Mouse (Mus musculus) ovary, adult 18-20 months (tissue): ENCODE measurements around the gene Skida1.

Experiments
- DNase-seq: peaks from one replicate; pipeline ENCODE4 v3.0.0; 2022; ENCODE audit warnings: low spot score, mixed read lengths

Skida1 gene

DNA sequence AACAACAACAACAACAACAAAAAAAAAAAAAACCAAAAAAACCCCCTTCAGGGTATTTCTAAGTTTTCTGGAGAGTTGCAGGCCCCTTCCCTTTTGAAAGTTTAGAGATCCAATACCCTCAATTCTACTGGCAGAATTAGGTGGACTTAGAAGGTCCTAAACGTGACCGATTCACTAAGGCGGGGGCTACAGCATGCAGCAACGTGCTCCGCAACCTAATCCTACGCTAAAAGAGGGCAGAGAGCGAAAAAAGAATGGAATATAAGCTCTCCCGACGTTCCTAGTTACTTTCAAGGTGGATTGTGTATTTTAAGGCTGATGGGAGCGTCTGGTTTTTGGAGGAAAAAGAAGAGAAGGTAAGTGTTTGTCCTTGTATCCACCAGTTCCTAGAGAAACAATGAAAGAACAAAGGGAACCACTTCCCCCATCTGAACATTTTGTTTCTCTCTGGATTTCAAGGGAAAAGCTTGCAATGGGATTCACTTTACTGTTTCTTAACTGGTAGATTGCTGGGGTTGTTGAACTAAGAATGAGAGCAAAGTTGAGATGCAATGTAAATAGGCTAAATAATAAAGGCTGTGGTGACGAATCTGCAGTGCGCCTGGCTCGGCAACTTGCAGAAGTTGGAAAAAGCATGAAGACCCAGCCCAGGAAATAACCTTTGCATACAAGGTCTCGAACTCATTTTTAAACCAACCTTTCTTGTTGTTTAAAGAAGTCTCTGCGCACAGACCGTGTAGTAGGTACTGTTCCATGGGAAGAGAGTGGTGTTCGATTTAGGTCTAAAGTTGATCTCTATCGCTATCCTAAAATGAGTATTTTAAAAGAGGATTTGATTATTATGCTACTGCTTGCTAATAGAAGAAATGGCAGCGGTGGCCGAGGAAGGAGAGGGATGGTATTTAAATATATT, 6.4 kb upstream of the Skida1 start, which contains the start of gene Mllt10:
Gene Mllt10 (plus strand): TSS at position 222 of the 913 bp plus-strand sequence.
- no peak for DNase-seq

DNA sequence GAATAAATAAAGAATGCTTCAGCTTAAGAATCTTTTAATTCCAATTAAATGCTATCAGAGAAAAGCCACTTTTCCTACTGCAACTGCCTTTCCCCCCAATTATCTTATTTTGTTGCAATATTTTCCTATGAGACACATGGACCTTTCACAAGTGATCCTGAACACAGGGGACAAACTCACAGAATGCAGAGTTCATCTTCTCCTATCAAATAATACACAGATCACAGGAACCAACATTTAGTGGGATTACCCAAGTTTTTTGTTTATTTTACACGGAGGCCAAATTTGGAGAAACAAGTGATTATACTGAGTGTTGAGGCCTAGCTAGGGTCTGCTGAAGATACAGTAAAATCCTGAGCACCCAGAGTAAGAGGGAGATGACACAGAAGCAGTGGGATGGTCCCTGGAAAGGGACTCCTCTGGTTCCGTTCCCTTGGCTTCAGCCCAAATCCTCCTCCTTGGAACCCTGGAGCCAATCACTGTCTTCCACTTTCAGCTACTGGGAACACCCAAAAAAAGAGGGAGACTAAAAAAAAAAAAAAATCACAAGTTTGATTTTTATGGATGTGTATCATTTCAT, 5.2 kb upstream of the Skida1 start:
- peak; percentile 67 for DNase-seq

DNA sequence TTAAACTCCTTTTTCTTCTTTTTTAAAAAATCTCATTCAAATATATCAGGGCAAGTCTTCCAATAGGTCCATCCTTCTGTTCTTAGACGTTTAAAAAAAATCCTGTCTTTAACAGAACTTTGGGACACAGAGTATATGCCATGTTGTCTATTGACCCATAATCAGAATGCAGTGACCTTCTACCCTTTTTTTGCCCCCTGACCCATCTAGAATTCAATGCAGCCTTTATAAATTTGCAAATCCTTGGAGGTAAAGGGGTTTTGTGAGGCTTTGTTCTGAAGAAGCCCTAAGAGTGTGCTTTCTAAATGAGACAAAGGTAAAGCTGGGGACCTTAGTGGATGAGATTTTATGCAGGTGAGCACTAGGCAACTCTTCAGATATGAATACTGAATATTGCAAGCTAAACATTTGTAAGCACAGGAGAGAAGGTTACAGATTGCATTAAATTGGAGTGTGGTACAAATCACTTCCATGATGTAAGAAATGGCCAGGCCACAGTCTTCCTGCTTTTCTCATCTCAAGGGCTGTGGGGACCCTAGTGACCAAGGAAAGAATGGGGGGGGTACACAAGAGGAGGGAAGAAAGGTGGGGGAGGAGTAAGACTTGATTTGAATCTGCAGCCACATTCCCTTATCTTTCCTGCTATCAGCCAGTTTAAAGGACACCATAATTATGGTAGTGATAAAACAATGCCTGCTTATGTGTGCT, 4.5 kb upstream of the Skida1 start:
- DNase-seq: no peak

DNA sequence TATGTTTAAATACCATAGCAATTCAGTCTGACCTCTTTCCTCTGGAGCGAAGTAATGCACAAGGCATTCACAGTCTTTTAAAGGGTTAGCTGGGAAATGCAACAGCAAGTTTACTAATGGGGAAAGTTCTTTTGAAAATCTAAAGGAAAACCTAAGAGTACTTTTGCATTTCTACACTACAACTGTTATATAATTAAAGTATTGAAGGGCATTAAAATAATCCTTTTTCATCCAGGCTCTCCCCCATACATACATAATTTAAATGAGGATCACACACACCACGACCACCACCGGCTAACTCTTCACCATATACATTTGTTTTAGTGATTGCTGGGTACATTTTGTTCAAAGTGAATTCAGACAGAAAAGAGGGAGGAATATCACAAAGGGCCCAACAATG, 3.7 kb upstream of the Skida1 start:
- no peak for DNase-seq

DNA sequence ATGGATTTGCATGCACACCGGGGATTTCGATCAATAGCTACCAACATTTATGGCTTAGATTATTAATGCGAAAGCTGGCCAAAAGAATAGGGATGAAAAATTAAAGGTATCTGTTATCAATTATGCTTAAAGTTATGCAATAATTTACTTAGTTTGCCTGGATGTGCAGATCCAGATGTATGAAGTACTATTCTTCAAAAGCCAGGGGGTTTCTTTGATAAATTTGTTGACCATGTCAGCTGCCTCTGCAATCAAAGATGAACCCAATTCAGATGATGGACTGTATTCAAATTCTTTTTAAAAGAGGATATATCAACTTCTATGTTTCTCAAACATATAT, 3.0 kb upstream of the Skida1 start:
- no peak for DNase-seq

DNA sequence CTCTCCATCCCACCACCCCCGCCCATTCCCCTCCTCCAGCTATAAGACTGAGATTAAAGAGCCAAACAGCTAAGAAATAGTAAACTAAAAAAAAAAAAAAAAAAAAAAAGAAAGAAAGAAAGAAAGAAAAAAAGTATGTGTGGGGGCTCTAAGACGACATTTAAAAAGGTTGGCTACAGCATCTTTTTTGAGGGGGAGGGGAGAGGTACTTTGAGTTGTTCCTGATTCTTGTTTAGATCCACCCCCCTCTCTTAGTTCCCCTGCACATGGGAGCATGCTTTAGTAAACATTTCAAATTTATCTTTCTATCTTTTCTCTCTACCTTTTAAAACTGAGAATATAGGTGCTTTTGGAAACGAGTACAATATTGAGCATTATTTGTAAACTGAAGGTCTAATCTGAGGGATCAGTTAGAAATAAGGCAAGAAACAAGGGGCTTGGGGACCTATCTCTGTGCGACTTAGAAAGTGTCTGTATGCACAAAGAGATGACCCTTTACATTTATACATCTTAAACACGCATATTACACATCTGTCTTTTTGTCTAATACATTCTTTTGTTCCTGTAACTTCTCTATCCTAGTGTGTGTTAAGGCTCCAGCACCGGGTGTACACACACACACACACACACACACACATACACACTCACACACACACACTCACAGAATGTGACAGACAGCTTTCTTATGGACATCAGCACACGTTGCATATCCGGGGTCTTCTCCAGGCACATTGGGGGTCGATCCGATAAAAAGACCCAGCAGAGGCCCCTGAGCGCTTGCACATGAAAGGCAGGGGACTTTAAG, 2.4 kb upstream of the Skida1 start:
- no peak for DNase-seq

DNA sequence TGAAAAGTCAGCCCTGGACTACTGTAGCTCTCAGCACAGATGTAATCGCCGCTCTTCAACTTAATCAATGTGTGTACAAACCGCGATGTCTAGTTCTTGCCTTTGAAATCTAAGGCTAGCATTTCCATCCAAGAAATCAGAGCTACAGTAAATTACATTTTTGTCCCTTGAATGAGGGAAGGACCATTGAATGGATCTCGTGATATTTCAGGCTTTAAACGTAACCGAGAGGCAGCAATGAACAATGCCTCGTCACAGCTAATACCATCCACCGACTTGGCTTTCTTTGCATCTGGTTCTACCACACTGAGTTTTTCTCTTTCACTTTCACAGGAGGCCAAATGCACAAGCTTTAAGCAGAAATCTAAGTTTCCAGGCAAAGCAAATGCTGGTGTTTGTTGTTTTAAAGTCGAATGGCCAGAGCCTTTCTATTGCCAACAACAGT, 1.7 kb upstream of the Skida1 start:
- no peak for DNase-seq

DNA sequence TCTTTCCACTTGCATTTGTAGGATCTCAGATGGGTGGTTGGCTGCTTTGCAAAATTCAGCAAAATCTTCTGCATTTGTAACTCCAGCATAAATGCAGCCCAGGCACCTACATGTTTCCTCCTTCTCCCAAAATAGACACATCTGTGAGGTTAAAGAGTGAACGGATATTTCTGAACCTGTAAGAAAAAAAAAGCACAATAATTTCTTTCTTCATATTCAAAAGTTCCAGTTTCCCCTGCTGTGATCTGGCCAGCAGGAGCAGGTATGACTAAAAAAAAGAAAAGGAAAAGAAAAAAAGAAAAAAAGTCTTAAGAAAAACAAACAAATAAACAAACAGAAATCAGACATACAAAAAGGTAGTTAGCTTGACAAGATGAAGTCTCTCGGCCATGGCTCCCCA, 1.2 kb upstream of the Skida1 start:
- DNase-seq: no peak

DNA sequence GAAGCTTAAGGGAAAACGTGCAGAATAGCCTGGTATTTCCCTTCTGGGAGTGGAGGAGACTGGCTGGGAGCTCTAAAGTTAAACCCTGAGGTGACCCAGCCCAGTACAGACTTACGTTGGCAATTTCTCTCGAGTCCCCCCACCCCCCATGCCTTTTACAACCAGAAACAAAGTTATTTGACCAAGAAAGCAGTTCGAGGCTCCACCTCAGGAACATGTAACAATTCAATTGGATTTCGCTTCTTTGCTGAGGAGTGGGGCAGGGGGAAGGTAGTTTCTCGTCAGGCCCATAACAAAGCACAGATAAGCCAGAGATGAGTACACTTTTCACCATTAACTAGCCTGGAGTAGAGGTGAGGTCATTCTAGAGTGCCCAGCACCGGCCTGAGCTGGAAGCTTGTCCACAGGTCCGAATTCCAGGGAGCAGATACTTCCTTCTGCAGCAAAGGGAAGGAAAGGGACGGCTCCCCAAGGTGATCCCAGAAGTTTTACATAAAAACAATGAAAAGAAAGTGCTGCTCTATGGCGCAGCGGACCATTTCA, 499 bp upstream of the Skida1 start:
- DNase-seq: no peak

DNA sequence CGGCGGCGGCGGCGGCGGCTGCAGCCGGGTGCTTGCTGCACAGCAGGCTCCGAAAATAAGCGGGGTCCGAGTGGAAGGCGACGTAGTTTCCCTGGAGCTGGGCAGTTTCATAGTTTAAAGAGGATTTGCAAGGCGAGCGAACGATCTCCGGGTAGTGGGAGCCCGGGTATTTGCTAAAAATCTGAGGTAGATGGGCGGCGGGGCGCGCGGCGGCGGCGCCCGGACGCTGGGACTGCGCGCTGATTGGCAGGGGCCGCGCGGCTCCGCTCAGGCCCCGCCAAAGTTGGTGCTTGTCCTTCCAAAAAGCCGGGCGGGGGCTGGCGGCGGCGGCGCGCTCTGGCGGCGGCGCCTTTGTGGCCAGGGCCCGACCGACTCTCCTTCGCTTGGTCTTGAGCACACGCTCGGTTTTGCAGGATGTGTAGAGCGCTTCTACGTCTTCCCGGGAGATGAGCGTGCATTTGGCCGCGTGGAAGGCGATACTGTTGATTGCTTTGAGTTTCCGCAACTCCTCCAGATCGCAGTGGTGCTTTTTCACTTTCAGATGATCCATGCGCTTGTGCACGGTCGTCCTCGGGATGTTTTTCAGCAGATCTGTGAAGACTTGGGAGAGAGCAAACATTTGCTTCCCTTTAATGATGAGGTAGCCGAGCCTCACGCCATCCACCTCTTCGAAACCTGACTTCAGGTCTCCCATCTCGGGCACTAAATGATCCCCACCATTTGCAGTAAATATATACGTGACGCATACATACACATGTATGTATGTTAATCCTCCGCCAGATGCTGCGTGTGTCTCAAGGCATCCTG, 1.0 kb downstream of the Skida1 start:
- peak; percentile 50 for DNase-seq

DNA sequence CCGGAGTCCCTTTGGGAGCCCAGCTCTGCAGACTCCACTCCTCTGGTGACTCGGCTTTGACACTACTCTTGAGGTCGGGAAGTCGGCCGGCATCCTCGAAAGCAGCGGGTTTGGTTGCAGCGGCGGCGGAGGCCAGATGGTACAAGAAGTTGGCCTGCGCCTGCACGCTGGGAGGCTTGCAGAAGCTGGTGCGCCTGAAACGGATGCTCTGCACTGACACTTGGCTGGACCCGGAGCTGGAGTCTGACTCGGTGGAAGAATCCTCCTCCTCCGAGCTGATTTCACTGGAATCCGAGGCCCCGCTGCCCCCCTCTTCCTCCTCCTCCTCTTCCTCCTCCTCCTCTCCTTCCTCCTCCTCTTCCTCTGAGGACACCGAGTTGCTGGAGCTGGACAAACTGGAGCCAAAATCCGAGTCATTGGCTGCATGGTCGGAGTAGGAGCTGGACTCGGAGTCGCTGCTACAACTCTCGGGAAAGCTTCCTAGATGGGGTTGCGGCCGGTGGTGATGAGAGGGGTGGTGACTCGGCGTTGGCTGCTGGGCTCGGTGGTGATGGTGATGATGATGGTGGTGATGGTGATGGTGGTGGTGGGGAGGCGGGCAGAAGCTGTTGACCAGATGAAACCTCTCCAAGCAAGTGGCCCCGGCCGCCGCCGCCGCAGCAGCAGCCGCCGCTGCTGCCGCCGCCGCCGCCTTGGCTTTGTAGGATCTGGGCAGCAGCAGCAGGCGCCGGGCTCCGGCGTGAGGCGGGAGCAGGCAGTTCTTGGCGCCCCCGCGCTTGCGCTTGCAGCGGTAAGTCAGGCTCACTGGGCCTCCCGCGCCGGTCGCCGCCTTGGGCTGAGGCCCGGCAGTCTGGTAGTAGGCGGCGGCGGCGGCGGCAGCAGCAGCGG, 1.8 kb downstream of the Skida1 start:
- DNase-seq: no peak

DNA sequence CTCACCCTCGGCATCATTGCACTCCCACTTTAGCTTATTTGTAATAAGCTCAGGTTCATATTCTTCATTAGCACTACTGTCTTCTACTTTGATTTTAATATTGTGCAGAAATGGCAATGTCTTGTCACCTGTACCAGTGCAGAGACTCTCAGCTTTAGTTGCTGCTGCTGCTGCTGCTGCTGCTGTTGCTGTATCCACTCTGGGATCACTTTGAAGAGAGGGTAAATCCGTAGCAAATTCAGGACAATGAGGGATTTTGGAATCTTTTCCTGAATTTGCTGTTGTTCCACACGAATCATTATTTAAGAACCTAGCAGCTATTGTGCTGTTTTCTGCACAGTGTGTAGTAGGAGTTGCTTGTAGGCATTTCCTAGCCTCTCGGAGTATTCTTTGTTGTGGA, 2.7 kb downstream of the Skida1 start:
- DNase-seq: no peak

DNA sequence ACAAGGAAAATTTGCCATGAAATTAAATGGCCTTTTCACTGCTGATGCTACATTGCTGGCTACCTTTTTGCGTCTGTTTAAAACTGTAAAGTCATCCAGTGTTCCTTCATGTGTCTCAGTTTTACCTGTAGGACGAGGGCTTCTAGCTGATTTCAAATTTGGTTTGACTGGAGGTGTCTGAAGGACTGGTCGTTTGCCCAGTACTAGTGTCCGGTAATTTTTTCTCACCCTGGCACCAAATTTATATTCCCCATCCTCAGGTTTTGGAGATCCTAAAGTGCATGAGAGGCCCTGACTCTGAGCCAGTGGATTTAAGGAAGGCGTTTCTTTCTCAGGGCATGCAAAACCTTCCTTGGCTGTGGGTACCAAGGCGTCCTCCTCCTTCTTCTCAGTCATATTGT, 3.1 kb downstream of the Skida1 start:
- DNase-seq: no peak

DNA sequence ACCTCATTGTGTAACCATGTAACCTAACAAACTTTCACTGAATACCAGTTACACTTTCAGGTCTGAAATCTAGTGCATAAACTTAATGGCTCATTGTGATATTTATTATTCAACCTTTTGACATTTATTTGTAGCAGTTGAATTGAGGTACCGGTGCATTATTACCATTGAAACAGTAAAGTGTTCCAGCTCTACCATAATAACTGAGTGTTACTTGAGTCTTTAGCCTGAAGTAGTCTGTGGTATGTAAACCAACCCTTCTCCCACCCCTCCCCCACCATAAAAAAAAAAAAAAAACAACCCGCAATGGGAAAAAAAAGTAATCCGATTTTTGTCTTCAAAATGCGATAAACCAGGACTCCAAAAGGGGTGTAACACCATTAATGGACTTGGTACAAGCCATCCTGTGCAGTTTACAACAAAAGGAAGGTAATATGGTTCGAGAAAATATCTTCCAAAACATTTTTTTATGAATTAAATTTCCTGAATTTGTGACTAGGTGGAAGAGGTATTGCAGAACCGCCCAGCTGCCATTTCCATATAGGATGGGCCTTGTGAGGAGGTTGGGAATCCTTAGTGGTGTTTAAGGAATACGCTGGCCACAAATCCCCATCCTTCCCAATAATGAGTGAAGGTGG, 3.6 kb downstream of the Skida1 start:
- DNase-seq: no peak

DNA sequence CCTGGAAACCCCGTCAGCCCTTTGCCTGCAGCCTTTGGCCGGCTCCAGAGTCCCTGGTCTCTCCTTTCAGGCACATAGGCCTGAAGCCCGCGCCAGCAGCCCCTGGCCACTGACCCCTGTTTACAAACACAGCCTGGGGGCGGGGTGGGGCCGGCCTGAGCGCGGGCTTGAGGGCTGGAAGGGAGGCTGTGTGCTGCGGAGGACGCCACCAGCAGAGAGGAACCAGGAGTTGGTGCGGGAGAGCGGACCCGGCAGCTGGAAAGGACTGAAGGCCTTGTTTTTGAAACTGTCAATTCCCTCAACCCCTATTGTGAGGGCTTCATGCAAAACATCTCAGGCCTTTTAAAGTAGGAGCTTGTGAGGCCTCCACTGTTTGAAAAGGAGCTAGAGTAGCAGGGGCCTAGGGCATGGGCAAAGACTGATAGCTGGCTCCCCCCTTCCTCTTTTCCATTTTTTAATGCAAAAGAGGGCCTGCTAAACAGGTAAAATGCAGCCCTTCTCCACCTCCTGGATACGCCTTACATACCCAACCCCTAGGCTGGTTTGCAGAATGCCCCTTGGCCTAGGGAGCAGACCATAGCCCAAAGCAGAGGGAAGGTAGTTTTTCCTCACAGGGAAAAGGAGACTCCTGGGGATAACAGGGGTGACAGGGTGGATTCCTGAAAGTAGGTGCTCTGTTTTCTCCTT, 7.5 kb downstream of the Skida1 start:
- no peak for DNase-seq

DNA sequence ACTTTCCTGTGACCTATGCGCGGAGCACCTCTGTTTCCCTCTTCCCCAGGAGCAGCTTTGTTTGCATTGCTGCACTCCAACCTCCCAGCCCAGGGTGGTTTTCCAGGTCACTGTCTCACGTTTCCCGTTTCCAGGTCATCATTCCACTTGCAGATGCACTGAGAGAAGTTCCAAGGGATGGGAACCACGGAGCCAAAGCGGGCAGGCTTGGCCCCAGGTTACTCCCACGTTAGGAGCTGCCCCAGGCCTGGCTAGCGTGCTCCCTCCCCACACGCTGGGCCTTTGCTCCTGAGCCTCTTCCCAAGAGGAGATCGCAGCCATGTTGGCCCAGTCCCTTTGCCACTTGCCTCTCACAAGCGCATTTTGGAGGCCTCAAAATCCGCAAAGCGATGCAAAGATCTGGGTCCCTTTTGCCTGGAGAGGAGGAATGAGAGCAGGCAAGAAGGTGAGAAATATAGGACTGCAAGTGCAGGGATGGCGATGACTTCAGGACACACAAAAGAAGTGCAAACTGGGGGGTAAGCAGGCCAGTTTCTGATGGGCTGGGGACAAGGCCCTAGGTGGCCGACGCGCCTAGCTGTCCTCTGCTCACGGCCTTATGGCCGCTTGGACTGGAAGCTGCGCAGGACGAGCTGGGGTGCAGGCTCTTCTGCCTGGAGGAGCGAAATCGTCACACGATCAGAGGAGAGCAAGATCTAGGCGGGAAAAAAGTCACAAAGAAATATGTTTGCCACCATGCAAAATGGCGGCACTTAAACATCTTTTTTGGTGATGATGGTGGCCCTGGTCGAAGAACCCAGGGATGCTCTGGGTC, 8.3 kb downstream of the Skida1 start:
- DNase-seq: no peak

DNA sequence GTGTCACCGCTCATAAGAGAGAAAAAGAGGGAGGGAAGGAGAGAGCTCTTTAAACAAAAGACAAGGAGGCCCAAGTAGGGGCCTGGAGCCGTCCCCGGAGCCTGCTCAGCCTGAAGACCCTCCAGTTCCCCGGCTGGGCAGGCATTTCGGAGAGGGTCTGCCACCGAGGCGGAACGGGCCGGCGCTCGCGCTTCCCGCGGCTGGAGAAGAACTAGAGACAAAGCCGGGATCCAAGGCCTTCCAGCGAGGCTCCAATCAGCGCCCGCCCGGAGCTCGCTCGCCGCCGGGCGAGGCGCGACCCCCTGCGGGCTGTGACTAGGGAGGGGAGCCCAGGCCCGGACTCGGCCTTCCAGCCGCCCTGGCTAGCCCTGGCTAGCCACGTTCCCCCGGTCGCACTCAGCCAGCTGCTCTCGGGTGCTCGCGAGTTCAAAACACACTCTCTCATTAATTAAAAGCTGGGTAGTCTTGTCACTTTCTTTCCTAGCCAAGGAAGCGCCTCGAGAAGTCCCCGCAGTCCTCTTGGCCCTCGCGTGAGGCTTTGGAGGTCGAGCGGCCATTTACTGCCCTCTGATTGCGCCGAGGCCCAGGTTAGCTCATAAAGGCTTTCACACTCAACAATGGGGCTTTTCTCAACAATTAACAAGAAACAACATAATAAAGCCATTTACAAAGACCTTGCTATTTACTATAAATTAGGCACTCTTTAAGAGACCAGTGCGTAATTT, 9.1 kb downstream of the Skida1 start:
- DNase-seq: no peak
